Mouse (Mus musculus): ENCODE measurements around the gene Cnot1.

The Cnot1 gene

GRCm38 (mm10) chr8:95727625-95728024, 79.6 kb downstream of the Cnot1 start:
- no peak for DNase-seq (ENCODE audit: low spot score)

- DNase-seq (ENCODE audit: low spot score), result no peak
Measured at GRCm38 (mm10) chr8:95716546-95717335, 90.5 kb downstream of the Cnot1 start.

- DNase-seq (ENCODE audit: low spot score), result no peak
Measured at GRCm38 (mm10) chr8:95715676-95716531, 91.4 kb downstream of the Cnot1 start, which contains the start of gene Setd6. Gene Setd6, plus strand, starts transcription at chr8:95715881.

- no peak for DNase-seq (ENCODE audit: low spot score)
Measured at GRCm38 (mm10) chr8:95714837-95715413, 92.3 kb downstream of the Cnot1 start.

GRCm38 (mm10) chr8:95714367-95714766, 92.9 kb downstream of the Cnot1 start:
- no peak for DNase-seq (ENCODE audit: low spot score)

GRCm38 (mm10) chr8:95713100-95714010, 93.9 kb downstream of the Cnot1 start:
- DNase-seq (ENCODE audit: low spot score), result peak; percentile 74

GRCm38 (mm10) chr8:95712395-95712794, 94.9 kb downstream of the Cnot1 start:
- DNase-seq (ENCODE audit: low spot score), result no peak

GRCm38 (mm10) chr8:95711029-95711428, 96.2 kb downstream of the Cnot1 start:
- DNase-seq (ENCODE audit: low spot score), result no peak

- DNase-seq (ENCODE audit: low spot score), result no peak
Measured at GRCm38 (mm10) chr8:95709579-95709978, 97.7 kb downstream of the Cnot1 start.

GRCm38 (mm10) chr8:95704538-95704937, 102.7 kb downstream of the Cnot1 start:
- no peak for DNase-seq (ENCODE audit: low spot score)

GRCm38 (mm10) chr8:95703461-95704260, 103.6 kb downstream of the Cnot1 start:
- peak; percentile 55 for DNase-seq (ENCODE audit: low spot score)

- DNase-seq (ENCODE audit: low spot score), result peak; percentile 83
Measured at GRCm38 (mm10) chr8:95702480-95703446, 104.5 kb downstream of the Cnot1 start.

GRCm38 (mm10) chr8:95701809-95702208, 105.5 kb downstream of the Cnot1 start:
- no peak for DNase-seq (ENCODE audit: low spot score)

- peak; percentile 78 for DNase-seq (ENCODE audit: low spot score)
Measured at GRCm38 (mm10) chr8:95700282-95700681, 107.0 kb downstream of the Cnot1 start.

GRCm38 (mm10) chr8:95698179-95698578, 109.1 kb downstream of the Cnot1 start:
- no peak for DNase-seq (ENCODE audit: low spot score)

GRCm38 (mm10) chr8:95697128-95697527, 110.1 kb downstream of the Cnot1 start:
- peak; percentile 86 for DNase-seq (ENCODE audit: low spot score)

GRCm38 (mm10) chr8:95696661-95697060, 110.6 kb downstream of the Cnot1 start:
- DNase-seq (ENCODE audit: low spot score), result no peak

GRCm38 (mm10) chr8:95694631-95695030, 112.6 kb downstream of the Cnot1 start:
- DNase-seq (ENCODE audit: low spot score), result no peak

- no peak for DNase-seq (ENCODE audit: low spot score)
Measured at GRCm38 (mm10) chr8:95690929-95691541, 116.2 kb downstream of the Cnot1 start.

Data from layer of hippocampus, adult 9-10 months (tissue).